Mouse (Mus musculus) stomach, adult 2 months (tissue): ENCODE data around the gene Zfp846. TPM values are rescaled to one million over a fixed set of nuclear protein-coding genes. Genes with fewer than 3 reads are reported as not detected.

Experiments used
- polyA plus RNA-seq: library from polyadenylated mRNA; depleted of rRNA; stranded (reverse); fragments of >200 nt; gene quantifications from 2 replicates; pipeline ENCODE4 v1.2.3, GENCODE M21; 2012; rRNA removed

Zfp846 gene
- 0.44 and 0.83 TPM in 2 replicates for polyA plus RNA-seq

GRCm38 (mm10) chr9:20581175-20581634 is at the start of gene Zfp846:
Gene Zfp846, plus strand, starts transcription at chr9:20581291.

DNA sequence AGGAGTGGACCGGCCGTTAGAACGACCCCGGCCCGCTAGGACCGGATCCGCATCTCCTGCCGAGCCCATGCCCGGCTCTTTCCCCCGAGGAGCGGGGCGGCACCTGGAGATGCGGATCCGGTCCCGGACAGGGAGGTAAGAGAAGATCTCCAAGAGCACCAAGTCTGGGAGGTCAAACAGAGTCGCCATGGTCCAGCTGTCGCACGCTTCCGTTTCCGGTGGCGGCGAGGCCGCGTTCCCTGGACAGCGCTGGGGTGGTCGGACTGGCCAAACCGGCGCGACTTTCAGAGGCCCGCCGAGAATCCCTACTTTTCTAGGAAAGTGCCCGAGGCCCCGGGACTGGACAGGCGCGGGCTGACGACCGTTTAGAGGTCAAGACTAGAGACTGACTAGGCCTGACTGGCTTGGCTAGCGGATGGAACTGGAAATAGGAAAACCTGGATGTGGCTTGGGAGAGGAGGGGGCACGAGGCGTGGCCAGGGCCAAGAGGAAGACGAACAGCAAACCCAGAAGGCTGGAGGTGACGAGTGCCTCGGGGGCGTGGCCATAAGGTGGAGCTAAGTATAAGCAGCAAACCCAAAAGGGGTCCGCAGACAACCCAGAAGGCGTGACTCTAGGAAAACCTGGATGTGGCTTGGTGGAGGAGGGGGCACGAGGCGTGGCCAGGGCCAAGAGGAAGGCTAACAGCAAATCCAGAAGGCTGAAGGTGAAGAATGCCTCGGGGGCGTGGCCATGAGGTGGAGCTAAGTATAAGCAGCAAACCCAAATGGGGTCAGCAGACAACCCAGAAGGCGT is 61.2 kb downstream of the Zfp846 start, which contains the start of gene Ubl5:
Gene Ubl5 (plus strand): TSS at position 778 of the 795 bp plus-strand sequence.

DNA sequence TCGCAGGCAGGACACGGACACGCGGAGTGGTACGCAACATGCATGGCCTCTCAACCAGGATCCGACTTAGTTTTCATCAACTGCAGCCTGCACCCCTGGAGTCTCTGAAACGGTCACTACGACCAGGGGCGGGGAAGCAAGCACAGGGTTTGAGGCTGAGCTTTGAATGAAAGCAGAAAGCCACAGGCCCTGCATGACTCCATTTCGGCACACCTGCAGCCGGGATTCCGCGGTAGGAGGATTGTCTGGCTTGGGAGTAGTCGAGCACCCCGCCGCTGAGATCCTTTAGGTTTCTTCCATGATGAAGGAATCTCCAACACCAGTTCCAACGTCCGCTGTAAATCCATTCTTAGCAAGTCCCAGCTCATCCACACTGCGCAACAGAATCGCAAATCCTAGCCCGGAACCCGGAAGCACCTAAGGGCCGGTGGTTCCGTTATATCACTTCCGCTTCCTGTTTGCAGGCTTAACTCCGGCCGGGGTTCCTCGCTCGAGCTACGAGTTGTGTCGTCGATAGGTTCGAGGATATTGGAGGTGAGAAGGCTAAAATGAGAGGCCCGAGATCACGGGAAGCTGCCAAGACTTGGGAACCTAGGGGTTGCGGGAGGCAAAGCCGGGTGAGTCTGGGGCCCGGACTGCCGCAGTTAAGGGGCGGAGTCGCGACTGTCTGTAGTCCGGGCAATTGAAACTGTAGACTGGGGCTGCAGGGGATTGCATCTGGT is 63.4 kb downstream of the Zfp846 start, which contains the start of gene Fbxl12:
Gene Fbxl12 (minus strand): TSS at position 408 of the 722 bp plus-strand sequence.

DNA sequence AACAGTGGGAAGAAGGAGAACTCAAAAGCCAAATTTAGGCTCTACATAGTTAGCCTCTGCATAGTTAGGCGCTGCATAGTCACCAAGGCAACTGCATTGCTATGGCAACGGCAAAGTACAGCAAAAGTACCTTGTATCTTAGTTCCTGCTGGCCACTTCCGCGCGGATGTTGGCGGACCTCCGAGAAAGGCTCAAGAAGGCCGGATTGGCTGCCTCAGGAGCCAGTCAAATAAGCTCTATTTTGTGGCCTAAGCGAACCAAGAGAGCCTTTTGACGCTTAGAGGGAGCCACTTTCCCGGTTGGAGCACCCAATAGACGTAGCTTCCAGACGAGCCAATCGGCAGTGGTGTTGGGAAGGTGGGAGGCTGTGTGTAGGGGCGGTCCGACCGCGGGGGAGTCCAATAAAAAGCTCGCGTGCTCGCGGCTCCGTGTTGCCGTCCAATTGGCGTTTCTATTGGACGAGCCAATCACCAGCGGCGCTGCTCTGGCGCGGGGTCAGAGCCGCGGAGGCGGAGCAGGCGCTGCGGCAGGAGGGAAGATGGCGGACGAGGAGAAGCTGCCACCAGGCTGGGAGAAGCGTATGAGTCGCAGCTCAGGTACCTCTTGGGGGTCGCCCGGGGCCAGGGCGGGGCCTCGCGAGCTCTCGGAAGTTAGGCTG is 70.6 kb downstream of the Zfp846 start, which contains the start of gene Pin1:
Gene Pin1 (plus strand): TSS at position 494 of the 658 bp plus-strand sequence.

Other genes starting within 250 kb of the Zfp846 start
- not detected in 2 replicates for gene Olfr18, start 245.2 kb upstream of the Zfp846 start, polyA plus RNA-seq
- 1.00 and 1.2 TPM in 2 replicates for gene Zfp560, start 196.1 kb upstream of the Zfp846 start, polyA plus RNA-seq
- gene Zfp26, start 121.1 kb upstream of the Zfp846 start, polyA plus RNA-seq: 0.16 and 0.37 TPM in 2 replicates
- gene Zfp426, start 88.5 kb upstream of the Zfp846 start, polyA plus RNA-seq: 0.25 and 1.0 TPM in 2 replicates
- 0.33 and 0.68 TPM in 2 replicates for gene Zfp266, start 59.9 kb upstream of the Zfp846 start, polyA plus RNA-seq
- gene Ubl5, start 61.6 kb downstream of the Zfp846 start, polyA plus RNA-seq: 85.7 and 103 TPM in 2 replicates
- gene Fbxl12, start 63.5 kb downstream of the Zfp846 start, polyA plus RNA-seq: 16.8 and 20.1 TPM in 2 replicates
- gene Pin1, start 70.8 kb downstream of the Zfp846 start, polyA plus RNA-seq: 6.4 and 9.3 TPM in 2 replicates
- 0.68 and 0.78 TPM in 2 replicates for gene Olfm2, start 165.1 kb downstream of the Zfp846 start, polyA plus RNA-seq
- 7.6 and 8.7 TPM in 2 replicates for gene Col5a3, start 233.8 kb downstream of the Zfp846 start, polyA plus RNA-seq
- gene Rdh8, start 237.2 kb downstream of the Zfp846 start, polyA plus RNA-seq: not detected in 2 replicates